ENCODE assay signal across 25 mouse cellular contexts in genomic region chr7:133908966-133909365, GRCm38 (mm10).
"Had no signal": no experiment of that assay in that cellular context is flagged by ENCODE, and none has a peak within 500 bp of the region (broad histone marks: within the 10 kb centered on the region; RNA-seq: fewer than 3 reads in every experiment).

No protein-coding gene starts in this region.

- H3K27ac ChIP-seq: heart, embryonic 13.5 days; heart, embryonic 15.5 days; hindbrain, embryonic 13.5 days; hindbrain, embryonic 15.5 days; hindbrain, postnatal 0 days; intestine, embryonic 15.5 days; kidney, postnatal 0 days; limb, embryonic 13.5 days; limb, embryonic 15.5 days had no signal

- DNase-seq: forebrain, postnatal 0 days; gastrocnemius, postnatal 14 days; gastrocnemius, postnatal 36 days; heart, adult 18-20 months; heart, postnatal 14 days; heart, postnatal 36 days; kidney, adult 11 months; kidney, adult 2 months; kidney, adult 9 months; kidney, postnatal 14 days; kidney, postnatal 36 days; layer of hippocampus, adult 9-11 months; layer of hippocampus, postnatal 36 days; left cerebral cortex, postnatal 4 days had no signal

- H3K27me3 ChIP-seq: heart, embryonic 13.5 days; heart, embryonic 15.5 days; hindbrain, embryonic 13.5 days; hindbrain, embryonic 15.5 days; intestine, embryonic 15.5 days; kidney, embryonic 15.5 days; limb, embryonic 13.5 days; limb, embryonic 15.5 days had no signal

- H3K4me1 ChIP-seq: heart, embryonic 13.5 days; heart, embryonic 15.5 days; hindbrain, embryonic 13.5 days; hindbrain, embryonic 15.5 days; intestine, embryonic 15.5 days; limb, embryonic 13.5 days; limb, embryonic 15.5 days had no signal

- ATAC-seq: forebrain, postnatal 0 days; hindbrain, postnatal 0 days; intestine, embryonic 15.5 days had no signal

- H3K4me2 ChIP-seq: heart, embryonic 11.5 days; heart, embryonic 13.5 days; heart, embryonic 15.5 days; hindbrain, embryonic 13.5 days; hindbrain, embryonic 15.5 days; intestine, embryonic 15.5 days; kidney, embryonic 15.5 days; limb, embryonic 13.5 days; limb, embryonic 15.5 days had no signal

- H3K9ac ChIP-seq: forebrain, postnatal 0 days; heart, embryonic 13.5 days; heart, embryonic 15.5 days; hindbrain, embryonic 13.5 days; hindbrain, embryonic 15.5 days; intestine, embryonic 15.5 days; kidney, embryonic 15.5 days; limb, embryonic 13.5 days; limb, embryonic 15.5 days had no signal

- H3K4me3 ChIP-seq: heart, embryonic 13.5 days; heart, embryonic 15.5 days; hindbrain, embryonic 13.5 days; hindbrain, embryonic 15.5 days; intestine, embryonic 15.5 days; kidney, embryonic 15.5 days; limb, embryonic 13.5 days; limb, embryonic 15.5 days had no signal

- H3K36me3 ChIP-seq: heart, embryonic 15.5 days; hindbrain, embryonic 13.5 days; hindbrain, embryonic 15.5 days; intestine, embryonic 15.5 days; kidney, embryonic 15.5 days; limb, embryonic 15.5 days had no signal

- H3K9me3 ChIP-seq: heart, embryonic 15.5 days; intestine, embryonic 15.5 days; limb, embryonic 15.5 days had no signal
